Mouse (Mus musculus) hindbrain, embryonic 10.5 days (tissue): Measurements from ENCODE around the gene Map4k2. TPM values are rescaled to one million over a fixed set of nuclear protein-coding genes. Genes with fewer than 3 reads are reported as not detected.
A peak's percentile ranks its signal among the peaks of the same experiment; 100 is the strongest.

Source experiments
- DNase-seq: peaks from one replicate; pipeline ENCODE4 v3.0.0-alpha.2; 2017; ENCODE audit warnings: low spot score
- H3K27ac ChIP-seq: fragments of 300-500 bp; sonication (generic); 2 replicates; pipeline ENCODE4 v1.5.1; 2016; ENCODE audit warnings: mild to moderate bottlenecking, moderate library complexity
- H3K27me3 ChIP-seq: fragments of 300-500 bp; sonication (generic); 2 replicates; pipeline ENCODE4 v1.6.1; 2016; ENCODE audit warnings: mild to moderate bottlenecking; ENCODE audit not compliant: poor library complexity, insufficient read depth, severe bottlenecking
- H3K36me3 ChIP-seq: fragments of 300-500 bp; sonication (generic); 2 replicates; pipeline ENCODE4 v1.6.1; 2016; ENCODE audit warnings: mild to moderate bottlenecking, moderate library complexity
- H3K4me1 ChIP-seq: fragments of 300-500 bp; sonication (generic); replicated peaks from 2 replicates; pipeline ENCODE4 v1.6.1; 2016; ENCODE audit warnings: mild to moderate bottlenecking
- H3K4me3 ChIP-seq: fragments of 300-500 bp; sonication (generic); 2 replicates; pipeline ENCODE4 v1.5.1; 2016; ENCODE audit warnings: mild to moderate bottlenecking, moderate library complexity
- H3K9me3 ChIP-seq: fragments of 300-500 bp; sonication (generic); 2 replicates; pipeline ENCODE4 v1.6.1; 2016; ENCODE audit warnings: mild to moderate bottlenecking, moderate library complexity
- WGBS: fragments of 180-500 bp; shearing (Covaris S2); methylation state at CpG from one replicate; pipeline ENCODE4 v1.1.7; 2016; 5-methylcytosine and 5-hydroxymethylcytosine counted together
- polyA plus RNA-seq: library from polyadenylated mRNA; unstranded; fragments of >200 nt; fragmentation: Nextera tagmentation; extraction: Ambion mirVana; gene quantifications from 2 replicates; pipeline ENCODE4 v1.2.1, GENCODE M21; 2016

The Map4k2 gene
- polyA plus RNA-seq, 1 experiment from 2014 or later: 13.1 TPM

- peaks cover 33% of the 10 kb centered on the region; the same call in 1 of the 2 replicates for H3K27me3 ChIP-seq
Measured at GRCm38 (mm10) chr19:6390251-6390650, 49.3 kb downstream of the Map4k2 start.

GRCm38 (mm10) chr19:6392743-6393393 lies 51.9 kb downstream of the Map4k2 start:
- Histone ChIP-seq H3K9me3 (no peaks in the 10 kb centered on the region), H3K4me3 (no peak overlapping the region), H3K36me3 (peaks cover 5% of the 10 kb centered on the region; the same call in 1 of the 2 replicates), H3K4me1 (peaks cover 21% of the 10 kb centered on the region), H3K27me3 (peaks cover 37% of the 10 kb centered on the region), H3K27ac (no peak overlapping the region)
- no peak for DNase-seq
- 94% methylated on average over 14 of the region's 14 CpGs for WGBS

More at GRCm38 (mm10) chr19:6390251-6390650, 49.3 kb downstream of the Map4k2 start:
- peaks cover 34% of the 10 kb centered on the region for H3K4me1 ChIP-seq
- H3K9me3 ChIP-seq: no peaks in the 10 kb centered on the region
- H3K36me3 ChIP-seq: peaks cover 5% of the 10 kb centered on the region; the same call in 1 of the 2 replicates
- no peak overlapping the region for H3K27ac ChIP-seq
- no peak for DNase-seq
- WGBS: 62% methylated on average over 6 of the region's 6 CpGs
- no peak overlapping the region for H3K4me3 ChIP-seq

GRCm38 (mm10) chr19:6393637-6394036 lies 52.7 kb downstream of the Map4k2 start:
- Histone ChIP-seq H3K9me3 (no peaks in the 10 kb centered on the region), H3K27ac (no peak overlapping the region), H3K27me3 (peaks cover 37% of the 10 kb centered on the region), H3K4me3 (no peak overlapping the region), H3K4me1 (peaks cover 29% of the 10 kb centered on the region), H3K36me3 (peaks cover 5% of the 10 kb centered on the region; the same call in 1 of the 2 replicates)
- no peak for DNase-seq
- 90% methylated on average over 16 of the region's 16 CpGs for WGBS

- H3K27ac ChIP-seq: no peak overlapping the region
- 90% methylated on average over 5 of the region's 5 CpGs for WGBS
- peaks cover 36% of the 10 kb centered on the region for H3K4me1 ChIP-seq
- peaks cover 50% of the 10 kb centered on the region for H3K27me3 ChIP-seq
- no peak overlapping the region for H3K4me3 ChIP-seq
- peaks cover 5% of the 10 kb centered on the region; the same call in 1 of the 2 replicates for H3K36me3 ChIP-seq
- H3K9me3 ChIP-seq: no peaks in the 10 kb centered on the region
- DNase-seq: no peak
Measured at GRCm38 (mm10) chr19:6396237-6396636, 55.3 kb downstream of the Map4k2 start.

- Histone ChIP-seq H3K27me3 (peaks cover 65% of the 10 kb centered on the region), H3K4me1 (peaks cover 51% of the 10 kb centered on the region), H3K4me3 (no peak overlapping the region), H3K36me3 (peaks cover 3% of the 10 kb centered on the region; the same call in 1 of the 2 replicates), H3K27ac (no peak overlapping the region), H3K9me3 (no peaks in the 10 kb centered on the region)
- no peak for DNase-seq
- WGBS: 82% methylated on average over 22 of the region's 22 CpGs
Measured at GRCm38 (mm10) chr19:6397582-6398249, 56.8 kb downstream of the Map4k2 start.

- H3K36me3 ChIP-seq: no peaks in the 10 kb centered on the region
- no peaks in the 10 kb centered on the region for H3K9me3 ChIP-seq
- peaks cover 60% of the 10 kb centered on the region for H3K4me1 ChIP-seq
- peaks cover 74% of the 10 kb centered on the region for H3K27me3 ChIP-seq
- 1% methylated on average over 39 of the region's 39 CpGs for WGBS
- peak; percentile 57 for DNase-seq
- H3K27ac ChIP-seq: peak overlapping the region; percentile 86
- H3K4me3 ChIP-seq: peak overlapping the region; percentile 79
Measured at GRCm38 (mm10) chr19:6398447-6399284, 57.7 kb downstream of the Map4k2 start.

GRCm38 (mm10) chr19:6399285-6400095 lies 58.6 kb downstream of the Map4k2 start, which contains the start of gene Rasgrp2:
Gene Rasgrp2 (plus strand): TSS chr19:6399340.
- peaks cover 83% of the 10 kb centered on the region for H3K27me3 ChIP-seq
- peak within 1 kb of the TSS; percentile 86 for H3K27ac ChIP-seq
- WGBS: 1% methylated on average over 85 of the region's 87 CpGs
- no peaks in the 10 kb centered on the region for H3K9me3 ChIP-seq
- peak within 1 kb of the TSS; percentile 79 for H3K4me3 ChIP-seq
- peaks cover 68% of the 10 kb centered on the region for H3K4me1 ChIP-seq
- H3K36me3 ChIP-seq: no peaks in the 10 kb centered on the region
- DNase-seq: peak; percentile 43

GRCm38 (mm10) chr19:6400096-6401086 lies 59.5 kb downstream of the Map4k2 start:
- no peak for DNase-seq
- no peaks in the 10 kb centered on the region for H3K36me3 ChIP-seq
- H3K27ac ChIP-seq: peak overlapping the region; percentile 86
- H3K4me3 ChIP-seq: peak overlapping the region; percentile 79
- peaks cover 88% of the 10 kb centered on the region for H3K27me3 ChIP-seq
- H3K4me1 ChIP-seq: peaks cover 74% of the 10 kb centered on the region
- WGBS: 3% methylated on average over 29 of the region's 29 CpGs
- no peaks in the 10 kb centered on the region for H3K9me3 ChIP-seq

- WGBS: under 1% methylated on average over 32 of the region's 32 CpGs
- peaks cover 74% of the 10 kb centered on the region for H3K4me1 ChIP-seq
Measured at GRCm38 (mm10) chr19:6401131-6401815, 60.3 kb downstream of the Map4k2 start.

GRCm38 (mm10) chr19:6401951-6402350 lies 61.0 kb downstream of the Map4k2 start:
- Histone ChIP-seq H3K27me3 (peaks cover 82% of the 10 kb centered on the region), H3K36me3 (no peaks in the 10 kb centered on the region), H3K9me3 (no peaks in the 10 kb centered on the region), H3K4me3 (peak overlapping the region; percentile 79), H3K27ac (no peak overlapping the region), H3K4me1 (peaks cover 74% of the 10 kb centered on the region)
- WGBS: 8% methylated on average over 9 of the region's 9 CpGs
- no peak for DNase-seq

More at GRCm38 (mm10) chr19:6401131-6401815, 60.3 kb downstream of the Map4k2 start:
- Histone ChIP-seq H3K9me3 (no peaks in the 10 kb centered on the region), H3K4me3 (peak overlapping the region; percentile 79), H3K36me3 (no peaks in the 10 kb centered on the region), H3K27ac (peak overlapping the region; percentile 66), H3K27me3 (peaks cover 85% of the 10 kb centered on the region)
- DNase-seq: peak; percentile 80

GRCm38 (mm10) chr19:6403869-6404268 lies 62.9 kb downstream of the Map4k2 start:
- Histone ChIP-seq H3K4me1 (peaks cover 72% of the 10 kb centered on the region), H3K4me3 (no peak overlapping the region), H3K9me3 (no peaks in the 10 kb centered on the region), H3K27ac (peak overlapping the region; percentile 13; the same call in 1 of the 2 replicates), H3K27me3 (peaks cover 75% of the 10 kb centered on the region), H3K36me3 (no peaks in the 10 kb centered on the region)
- no peak for DNase-seq
- WGBS: 79% methylated on average over 10 of the region's 10 CpGs
